Mouse (Mus musculus): Measurements from ENCODE around the gene Kcnh4. TPM values are rescaled to one million over a fixed set of nuclear protein-coding genes. Genes with fewer than 3 reads are reported as not detected.

The Kcnh4 gene
- polyA plus RNA-seq, 1 experiment from 2014 or later, result 10.3 TPM

GRCm38 (mm10) chr11:100702081-100702851 lies 57.5 kb downstream of the Kcnh4 start:
- no peaks in the 10 kb centered on the region for H3K9me3 ChIP-seq
- H3K27me3 ChIP-seq, result 0 out of 2 replicates have a peak, but pooled peaks cover 5% of the 10 kb centered on the region
- peaks cover 25% of the 10 kb centered on the region for H3K36me3 ChIP-seq
- H3K4me2 ChIP-seq, result peak overlapping the region; percentile 25; the same call in 1 of the 2 replicates
- H3K4me3 ChIP-seq, result no peak overlapping the region
- H3K9ac ChIP-seq, result no peak overlapping the region
- H3K27ac ChIP-seq (replicated peaks), result no peak overlapping the region
- H3K4me1 ChIP-seq (replicated peaks), result peaks cover 10% of the 10 kb centered on the region
- ATAC-seq (ENCODE audit: low FRiP score, low read depth), result 0 out of 2 replicates have a peak, but pooled peaks have one; percentile 25
- WGBS, result 39% methylated on average over 19 of the region's 19 CpGs

- Histone ChIP-seq H3K9me3 (no peaks in the 10 kb centered on the region), H3K4me3 (no peak overlapping the region), H3K4me2 (peak overlapping the region; percentile 38), H3K4me1 (replicated peaks) (peaks cover 10% of the 10 kb centered on the region), H3K27me3 (0 out of 2 replicates have a peak, but pooled peaks cover 5% of the 10 kb centered on the region), H3K36me3 (peaks cover 17% of the 10 kb centered on the region), H3K27ac (replicated peaks) (no peak overlapping the region), H3K9ac (no peak overlapping the region)
- 5% methylated on average over 14 of the region's 14 CpGs for WGBS
- no peak for ATAC-seq (ENCODE audit: low FRiP score, low read depth)
Measured at GRCm38 (mm10) chr11:100701301-100701700, 58.4 kb downstream of the Kcnh4 start.

- Histone ChIP-seq H3K9ac (no peak overlapping the region), H3K36me3 (peaks cover 11% of the 10 kb centered on the region), H3K9me3 (no peaks in the 10 kb centered on the region), H3K4me3 (no peak overlapping the region), H3K27me3 (0 out of 2 replicates have a peak, but pooled peaks cover 5% of the 10 kb centered on the region), H3K27ac (replicated peaks) (no peak overlapping the region), H3K4me2 (peak overlapping the region; percentile 38; the same call in 1 of the 2 replicates), H3K4me1 (replicated peaks) (peaks cover 10% of the 10 kb centered on the region)
- no peak for ATAC-seq (ENCODE audit: low FRiP score, low read depth)
- 72% methylated on average over 3 of the region's 3 CpGs for WGBS
Measured at GRCm38 (mm10) chr11:100700710-100701109, 59.0 kb downstream of the Kcnh4 start.

- ATAC-seq (ENCODE audit: low FRiP score, low read depth), result no peak
- H3K9me3 ChIP-seq, result no peaks in the 10 kb centered on the region
- H3K27ac ChIP-seq (replicated peaks), result no peak overlapping the region
- no peak overlapping the region for H3K9ac ChIP-seq
- 0 out of 2 replicates have a peak, but pooled peaks cover 5% of the 10 kb centered on the region for H3K27me3 ChIP-seq
- peaks cover 12% of the 10 kb centered on the region for H3K4me1 ChIP-seq (replicated peaks)
- 74% methylated on average over 7 of the region's 7 CpGs for WGBS
- no peaks in the 10 kb centered on the region for H3K36me3 ChIP-seq
- no peak overlapping the region for H3K4me2 ChIP-seq
- H3K4me3 ChIP-seq, result no peak overlapping the region
Measured at GRCm38 (mm10) chr11:100697921-100698320, 61.8 kb downstream of the Kcnh4 start.

GRCm38 (mm10) chr11:100694926-100695325 lies 64.8 kb downstream of the Kcnh4 start:
- Histone ChIP-seq H3K4me2 (no peak overlapping the region), H3K27ac (replicated peaks) (no peak overlapping the region), H3K4me3 (no peak overlapping the region), H3K36me3 (no peaks in the 10 kb centered on the region), H3K27me3 (peaks cover 21% of the 10 kb centered on the region), H3K4me1 (replicated peaks) (peaks cover 18% of the 10 kb centered on the region), H3K9me3 (no peaks in the 10 kb centered on the region), H3K9ac (no peak overlapping the region)
- 43% methylated on average over 5 of the region's 5 CpGs for WGBS
- no peak for ATAC-seq (ENCODE audit: low FRiP score, low read depth)

- peaks cover 21% of the 10 kb centered on the region for H3K27me3 ChIP-seq
- H3K4me2 ChIP-seq, result no peak overlapping the region
- H3K4me1 ChIP-seq (replicated peaks), result peaks cover 18% of the 10 kb centered on the region
- H3K36me3 ChIP-seq, result no peaks in the 10 kb centered on the region
- no peak overlapping the region for H3K27ac ChIP-seq (replicated peaks)
- no peak for ATAC-seq (ENCODE audit: low FRiP score, low read depth)
- H3K9ac ChIP-seq, result no peak overlapping the region
- no peaks in the 10 kb centered on the region for H3K9me3 ChIP-seq
- no peak overlapping the region for H3K4me3 ChIP-seq
- 32% methylated on average over 5 of the region's 5 CpGs for WGBS
Measured at GRCm38 (mm10) chr11:100693154-100693553, 66.6 kb downstream of the Kcnh4 start.

- ATAC-seq (ENCODE audit: low FRiP score, low read depth), result no peak
- peaks cover 21% of the 10 kb centered on the region for H3K27me3 ChIP-seq
- no peaks in the 10 kb centered on the region for H3K36me3 ChIP-seq
- H3K4me3 ChIP-seq, result peak within 1 kb of the TSS; percentile 21
- 2% methylated on average over 23 of the region's 23 CpGs for WGBS
- no peaks in the 10 kb centered on the region for H3K9me3 ChIP-seq
- no peak within 1 kb of the TSS for H3K27ac ChIP-seq (replicated peaks)
- no peak within 1 kb of the TSS for H3K9ac ChIP-seq
- H3K4me1 ChIP-seq (replicated peaks), result peaks cover 18% of the 10 kb centered on the region
- H3K4me2 ChIP-seq, result peak within 1 kb of the TSS; percentile 51
Measured at GRCm38 (mm10) chr11:100692164-100692616, 67.6 kb downstream of the Kcnh4 start, which contains the start of gene Zfp385c. Gene Zfp385c (minus strand): TSS chr11:100692455.

- H3K36me3 ChIP-seq, result no peaks in the 10 kb centered on the region
- WGBS, result 79% methylated on average over 7 of the region's 7 CpGs
- no peak overlapping the region for H3K4me3 ChIP-seq
- no peak overlapping the region for H3K4me2 ChIP-seq
- no peak for ATAC-seq (ENCODE audit: low FRiP score, low read depth)
- H3K9me3 ChIP-seq, result no peaks in the 10 kb centered on the region
- no peak overlapping the region for H3K9ac ChIP-seq
- peaks cover 21% of the 10 kb centered on the region for H3K27me3 ChIP-seq
- no peak overlapping the region for H3K27ac ChIP-seq (replicated peaks)
- peaks cover 18% of the 10 kb centered on the region for H3K4me1 ChIP-seq (replicated peaks)
Measured at GRCm38 (mm10) chr11:100690389-100690788, 69.4 kb downstream of the Kcnh4 start.

Other genes with a start within 250 kb of the Kcnh4 start
- gene Acly, start 231.9 kb downstream of the Kcnh4 start, polyA plus RNA-seq (2015; fragmentation: Nextera tagmentation; extraction: Ambion mirVana), result 228 and 230 TPM in 2 replicates
- 2.6 and 2.7 TPM in 2 replicates for gene Ttc25, start 214.3 kb downstream of the Kcnh4 start, polyA plus RNA-seq (2015; fragmentation: Nextera tagmentation; extraction: Ambion mirVana)
- gene Cnp, start 185.0 kb downstream of the Kcnh4 start, polyA plus RNA-seq (2015; fragmentation: Nextera tagmentation; extraction: Ambion mirVana), result 60.1 and 61.3 TPM in 2 replicates
- gene Nkiras2, start 140.7 kb downstream of the Kcnh4 start, polyA plus RNA-seq (2015; fragmentation: Nextera tagmentation; extraction: Ambion mirVana), result 96.2 and 104 TPM in 2 replicates
- gene Dnajc7, start 139.8 kb downstream of the Kcnh4 start, polyA plus RNA-seq (2015; fragmentation: Nextera tagmentation; extraction: Ambion mirVana), result 278 and 296 TPM in 2 replicates
- 0.82 and 0.94 TPM in 2 replicates for gene Zfp385c, start 67.5 kb downstream of the Kcnh4 start, polyA plus RNA-seq (2015; fragmentation: Nextera tagmentation; extraction: Ambion mirVana)
- gene Dhx58, start 55.7 kb downstream of the Kcnh4 start, polyA plus RNA-seq (2015; fragmentation: Nextera tagmentation; extraction: Ambion mirVana), result 3.0 and 3.1 TPM in 2 replicates
- 67.2 and 74.0 TPM in 2 replicates for gene Kat2a, start 47.5 kb downstream of the Kcnh4 start, polyA plus RNA-seq (2015; fragmentation: Nextera tagmentation; extraction: Ambion mirVana)
- gene Hspb9, start 46.1 kb downstream of the Kcnh4 start, polyA plus RNA-seq (2015; fragmentation: Nextera tagmentation; extraction: Ambion mirVana), result 0.25 and 0.35 TPM in 2 replicates
- gene Rab5c, start 21.7 kb downstream of the Kcnh4 start, polyA plus RNA-seq (2015; fragmentation: Nextera tagmentation; extraction: Ambion mirVana), result 42.0 and 42.4 TPM in 2 replicates
- gene Hcrt, start 3.0 kb upstream of the Kcnh4 start, polyA plus RNA-seq (2015; fragmentation: Nextera tagmentation; extraction: Ambion mirVana), result 0.38 and 1.3 TPM in 2 replicates
- gene Ghdc, start 11.0 kb upstream of the Kcnh4 start, polyA plus RNA-seq (2015; fragmentation: Nextera tagmentation; extraction: Ambion mirVana), result 7.4 and 8.4 TPM in 2 replicates
- gene Stat5b, start 90.8 kb upstream of the Kcnh4 start, polyA plus RNA-seq (2015; fragmentation: Nextera tagmentation; extraction: Ambion mirVana), result 16.4 and 20.3 TPM in 2 replicates
- gene Stat5a, start 99.4 kb upstream of the Kcnh4 start, polyA plus RNA-seq (2015; fragmentation: Nextera tagmentation; extraction: Ambion mirVana), result 2.1 TPM in 2 replicates
- gene Stat3, start 179.6 kb upstream of the Kcnh4 start, polyA plus RNA-seq (2015; fragmentation: Nextera tagmentation; extraction: Ambion mirVana), result 46.0 and 48.4 TPM in 2 replicates
- 47.2 and 50.1 TPM in 2 replicates for gene Cavin1, start 210.9 kb upstream of the Kcnh4 start, polyA plus RNA-seq (2015; fragmentation: Nextera tagmentation; extraction: Ambion mirVana)
- gene Atp6v0a1, start 249.5 kb upstream of the Kcnh4 start, polyA plus RNA-seq (2015; fragmentation: Nextera tagmentation; extraction: Ambion mirVana), result 147 and 157 TPM in 2 replicates

Data from hindbrain, embryonic 15.5 days (tissue).